Mouse (Mus musculus): ENCODE results near the gene Car5a. TPM values are rescaled to one million over a fixed set of nuclear protein-coding genes. Genes with fewer than 3 reads are reported as not detected.

Car5a gene
- polyA plus RNA-seq, 1 experiment from 2014 or later = 0.14 TPM

GRCm38 (mm10) chr8:121889317-121889716, 55.4 kb downstream of the Car5a start:
- Histone ChIP-seq H3K4me3 (ENCODE audit: low read depth, low read length) (no peak overlapping the region), H3K4me2 (no peak overlapping the region), H3K36me3 (ENCODE audit: control insufficient read depth, insufficient read depth, low read length) (peaks cover 7% of the 10 kb centered on the region; the same call in 1 of the 2 replicates), H3K9me3 (ENCODE audit: control insufficient read depth, low read length) (no peaks in the 10 kb centered on the region), H3K4me1 (ENCODE audit: control insufficient read depth, insufficient read depth, low read length) (no peaks in the 10 kb centered on the region), H3K27ac (ENCODE audit: low read depth, low read length) (no peak overlapping the region), H3K9ac (ENCODE audit: low read length) (no peak overlapping the region), H3K27me3 (ENCODE audit: control insufficient read depth, insufficient read depth, low read length) (no peaks in the 10 kb centered on the region)
- WGBS = 94% methylated on average over 1 of the region's 1 CpGs
- ATAC-seq (ENCODE audit: low FRiP score) (no peak), DNase-seq (ENCODE audit: low spot score, missing footprints) (no peak)

GRCm38 (mm10) chr8:121887547-121887946, 57.2 kb downstream of the Car5a start:
- H3K4me3 ChIP-seq (ENCODE audit: low read depth, low read length) = no peak overlapping the region
- WGBS = 58% methylated on average over 1 of the region's 1 CpGs
- no peak overlapping the region for H3K27ac ChIP-seq (ENCODE audit: low read depth, low read length)
- H3K4me1 ChIP-seq (ENCODE audit: control insufficient read depth, insufficient read depth, low read length) = no peaks in the 10 kb centered on the region
- no peak overlapping the region for H3K4me2 ChIP-seq
- no peak for ATAC-seq (ENCODE audit: low FRiP score)
- H3K36me3 ChIP-seq (ENCODE audit: control insufficient read depth, insufficient read depth, low read length) = peaks cover 7% of the 10 kb centered on the region; the same call in 1 of the 2 replicates
- no peak overlapping the region for H3K9ac ChIP-seq (ENCODE audit: low read length)
- no peak for DNase-seq (ENCODE audit: low spot score, missing footprints)
- no peaks in the 10 kb centered on the region for H3K9me3 ChIP-seq (ENCODE audit: control insufficient read depth, low read length)
- H3K27me3 ChIP-seq (ENCODE audit: control insufficient read depth, insufficient read depth, low read length) = no peaks in the 10 kb centered on the region

GRCm38 (mm10) chr8:121885433-121885832, 59.3 kb downstream of the Car5a start:
- Histone ChIP-seq H3K4me1 (ENCODE audit: control insufficient read depth, insufficient read depth, low read length) (no peaks in the 10 kb centered on the region), H3K9me3 (ENCODE audit: control insufficient read depth, low read length) (no peaks in the 10 kb centered on the region), H3K27ac (ENCODE audit: low read depth, low read length) (no peak overlapping the region), H3K36me3 (ENCODE audit: control insufficient read depth, insufficient read depth, low read length) (peaks cover 7% of the 10 kb centered on the region; the same call in 1 of the 2 replicates), H3K27me3 (ENCODE audit: control insufficient read depth, insufficient read depth, low read length) (no peaks in the 10 kb centered on the region), H3K4me2 (no peak overlapping the region), H3K9ac (ENCODE audit: low read length) (no peak overlapping the region), H3K4me3 (ENCODE audit: low read depth, low read length) (no peak overlapping the region)
- no peak for DNase-seq (ENCODE audit: low spot score, missing footprints)
- no peak for ATAC-seq (ENCODE audit: low FRiP score)
- 88% methylated on average over 6 of the region's 6 CpGs for WGBS

GRCm38 (mm10) chr8:121885001-121885400, 59.7 kb downstream of the Car5a start:
- Histone ChIP-seq H3K4me2 (no peak overlapping the region), H3K27ac (ENCODE audit: low read depth, low read length) (no peak overlapping the region), H3K4me3 (ENCODE audit: low read depth, low read length) (no peak overlapping the region), H3K36me3 (ENCODE audit: control insufficient read depth, insufficient read depth, low read length) (peaks cover 7% of the 10 kb centered on the region; the same call in 1 of the 2 replicates), H3K4me1 (ENCODE audit: control insufficient read depth, insufficient read depth, low read length) (no peaks in the 10 kb centered on the region), H3K9ac (ENCODE audit: low read length) (no peak overlapping the region), H3K27me3 (ENCODE audit: control insufficient read depth, insufficient read depth, low read length) (no peaks in the 10 kb centered on the region), H3K9me3 (ENCODE audit: control insufficient read depth, low read length) (no peaks in the 10 kb centered on the region)
- 95% methylated on average over 9 of the region's 9 CpGs for WGBS
- no peak for ATAC-seq (ENCODE audit: low FRiP score)
- no peak for DNase-seq (ENCODE audit: low spot score, missing footprints)

- Histone ChIP-seq H3K36me3 (ENCODE audit: control insufficient read depth, insufficient read depth, low read length) (peaks cover 7% of the 10 kb centered on the region; the same call in 1 of the 2 replicates), H3K4me1 (ENCODE audit: control insufficient read depth, insufficient read depth, low read length) (no peaks in the 10 kb centered on the region), H3K4me3 (ENCODE audit: low read depth, low read length) (no peak overlapping the region), H3K27ac (ENCODE audit: low read depth, low read length) (no peak overlapping the region), H3K9ac (ENCODE audit: low read length) (no peak overlapping the region), H3K9me3 (ENCODE audit: control insufficient read depth, low read length) (no peaks in the 10 kb centered on the region), H3K27me3 (ENCODE audit: control insufficient read depth, insufficient read depth, low read length) (no peaks in the 10 kb centered on the region), H3K4me2 (no peak overlapping the region)
- DNase-seq (ENCODE audit: low spot score, missing footprints) (no peak), ATAC-seq (ENCODE audit: low FRiP score) (no peak)
- 83% methylated on average over 3 of the region's 3 CpGs for WGBS
Measured at GRCm38 (mm10) chr8:121884181-121884580, 60.5 kb downstream of the Car5a start.

- no peaks in the 10 kb centered on the region for H3K4me1 ChIP-seq (ENCODE audit: control insufficient read depth, insufficient read depth, low read length)
- H3K4me3 ChIP-seq (ENCODE audit: low read depth, low read length) = no peak overlapping the region
- no peak overlapping the region for H3K4me2 ChIP-seq
- peaks cover 2% of the 10 kb centered on the region; the same call in 1 of the 2 replicates for H3K36me3 ChIP-seq (ENCODE audit: control insufficient read depth, insufficient read depth, low read length)
- H3K9me3 ChIP-seq (ENCODE audit: control insufficient read depth, low read length) = no peaks in the 10 kb centered on the region
- H3K9ac ChIP-seq (ENCODE audit: low read length) = no peak overlapping the region
- ATAC-seq (ENCODE audit: low FRiP score) (no peak), DNase-seq (ENCODE audit: low spot score, missing footprints) (no peak)
- 90% methylated on average over 5 of the region's 5 CpGs for WGBS
- H3K27me3 ChIP-seq (ENCODE audit: control insufficient read depth, insufficient read depth, low read length) = no peaks in the 10 kb centered on the region
- H3K27ac ChIP-seq (ENCODE audit: low read depth, low read length) = no peak overlapping the region
Measured at GRCm38 (mm10) chr8:121881921-121882320, 62.8 kb downstream of the Car5a start.

GRCm38 (mm10) chr8:121880818-121881217, 63.9 kb downstream of the Car5a start:
- WGBS = 87% methylated on average over 1 of the region's 1 CpGs
- H3K9ac ChIP-seq (ENCODE audit: low read length) = no peak overlapping the region
- no peak overlapping the region for H3K27ac ChIP-seq (ENCODE audit: low read depth, low read length)
- H3K27me3 ChIP-seq (ENCODE audit: control insufficient read depth, insufficient read depth, low read length) = no peaks in the 10 kb centered on the region
- peaks cover 2% of the 10 kb centered on the region; the same call in 1 of the 2 replicates for H3K36me3 ChIP-seq (ENCODE audit: control insufficient read depth, insufficient read depth, low read length)
- no peak overlapping the region for H3K4me2 ChIP-seq
- no peak for DNase-seq (ENCODE audit: low spot score, missing footprints)
- ATAC-seq (ENCODE audit: low FRiP score) = no peak
- no peaks in the 10 kb centered on the region for H3K9me3 ChIP-seq (ENCODE audit: control insufficient read depth, low read length)
- no peak overlapping the region for H3K4me3 ChIP-seq (ENCODE audit: low read depth, low read length)
- H3K4me1 ChIP-seq (ENCODE audit: control insufficient read depth, insufficient read depth, low read length) = no peaks in the 10 kb centered on the region

GRCm38 (mm10) chr8:121879712-121880111, 65.0 kb downstream of the Car5a start:
- Histone ChIP-seq H3K4me3 (ENCODE audit: low read depth, low read length) (no peak overlapping the region), H3K4me1 (ENCODE audit: control insufficient read depth, insufficient read depth, low read length) (no peaks in the 10 kb centered on the region), H3K4me2 (no peak overlapping the region), H3K9ac (ENCODE audit: low read length) (no peak overlapping the region), H3K9me3 (ENCODE audit: control insufficient read depth, low read length) (no peaks in the 10 kb centered on the region), H3K36me3 (ENCODE audit: control insufficient read depth, insufficient read depth, low read length) (peaks cover 2% of the 10 kb centered on the region; the same call in 1 of the 2 replicates), H3K27me3 (ENCODE audit: control insufficient read depth, insufficient read depth, low read length) (no peaks in the 10 kb centered on the region), H3K27ac (ENCODE audit: low read depth, low read length) (no peak overlapping the region)
- DNase-seq (ENCODE audit: low spot score, missing footprints) = no peak
- no peak for ATAC-seq (ENCODE audit: low FRiP score)
- whole genome bisulfite sequencing = 75% methylated on average over 3 of the region's 3 CpGs

- DNase-seq (ENCODE audit: low spot score, missing footprints) = no peak
- H3K27ac ChIP-seq (ENCODE audit: low read depth, low read length) = no peak overlapping the region
- H3K9me3 ChIP-seq (ENCODE audit: control insufficient read depth, low read length) = no peaks in the 10 kb centered on the region
- H3K27me3 ChIP-seq (ENCODE audit: control insufficient read depth, insufficient read depth, low read length) = no peaks in the 10 kb centered on the region
- WGBS = 84% methylated on average over 7 of the region's 7 CpGs
- H3K4me2 ChIP-seq = no peak overlapping the region
- no peak overlapping the region for H3K9ac ChIP-seq (ENCODE audit: low read length)
- no peaks in the 10 kb centered on the region for H3K36me3 ChIP-seq (ENCODE audit: control insufficient read depth, insufficient read depth, low read length)
- no peaks in the 10 kb centered on the region for H3K4me1 ChIP-seq (ENCODE audit: control insufficient read depth, insufficient read depth, low read length)
- ATAC-seq (ENCODE audit: low FRiP score) = no peak
- H3K4me3 ChIP-seq (ENCODE audit: low read depth, low read length) = no peak overlapping the region
Measured at GRCm38 (mm10) chr8:121877828-121878480, 66.8 kb downstream of the Car5a start.
